Mouse (Mus musculus): Measurements from ENCODE around the gene Mical2. TPM values are rescaled to one million over a fixed set of nuclear protein-coding genes. Genes with fewer than 3 reads are reported as not detected.

The Mical2 gene
- polyA plus RNA-seq, 1 experiment from 2014 or later = 2.5 TPM

- H3K4me3 ChIP-seq (ENCODE audit: low read depth, low read length) = no peak overlapping the region
- no peaks in the 10 kb centered on the region for H3K36me3 ChIP-seq (replicated peaks; ENCODE audit: control insufficient read depth, insufficient read depth, low read depth, low read length)
- no peak overlapping the region for H3K27ac ChIP-seq (replicated peaks; ENCODE audit: low read depth, low read length)
- H3K9ac ChIP-seq (replicated peaks; ENCODE audit: low read length) = no peak overlapping the region
- DNase-seq (ENCODE audit: low spot score) (no peak), ATAC-seq (replicated peaks; ENCODE audit: insufficient number of reproducible peaks, low FRiP score, low TSS enrichment, low read depth) (no peak)
- H3K9me3 ChIP-seq (replicated peaks; ENCODE audit: control insufficient read depth, low read length) = no peaks in the 10 kb centered on the region
- no peaks in the 10 kb centered on the region for H3K4me1 ChIP-seq (ENCODE audit: control insufficient read depth, insufficient read depth, low read length)
- H3K4me2 ChIP-seq (ENCODE audit: low read depth, low read length) = no peak overlapping the region; the same call in 1 of the 2 replicates
- no peaks in the 10 kb centered on the region for H3K27me3 ChIP-seq (ENCODE audit: control insufficient read depth, insufficient read depth, low read length)
- 68% methylated on average over 10 of the region's 10 CpGs for WGBS
Measured at GRCm38 (mm10) chr7:112238768-112239728, 13.4 kb downstream of the Mical2 start.

GRCm38 (mm10) chr7:112240748-112241147 lies 15.1 kb downstream of the Mical2 start:
- DNase-seq (ENCODE audit: low spot score) (no peak), ATAC-seq (replicated peaks; ENCODE audit: insufficient number of reproducible peaks, low FRiP score, low TSS enrichment, low read depth) (no peak)
- no peaks in the 10 kb centered on the region for H3K9me3 ChIP-seq (replicated peaks; ENCODE audit: control insufficient read depth, low read length)
- H3K9ac ChIP-seq (replicated peaks; ENCODE audit: low read length) = no peak overlapping the region
- no peaks in the 10 kb centered on the region for H3K4me1 ChIP-seq (ENCODE audit: control insufficient read depth, insufficient read depth, low read length)
- no peaks in the 10 kb centered on the region for H3K27me3 ChIP-seq (ENCODE audit: control insufficient read depth, insufficient read depth, low read length)
- H3K4me2 ChIP-seq (ENCODE audit: low read depth, low read length) = no peak overlapping the region
- WGBS = 80% methylated on average over 2 of the region's 2 CpGs
- no peak overlapping the region for H3K4me3 ChIP-seq (ENCODE audit: low read depth, low read length)
- no peak overlapping the region for H3K27ac ChIP-seq (replicated peaks; ENCODE audit: low read depth, low read length)
- H3K36me3 ChIP-seq (replicated peaks; ENCODE audit: control insufficient read depth, insufficient read depth, low read depth, low read length) = no peaks in the 10 kb centered on the region

DNA sequence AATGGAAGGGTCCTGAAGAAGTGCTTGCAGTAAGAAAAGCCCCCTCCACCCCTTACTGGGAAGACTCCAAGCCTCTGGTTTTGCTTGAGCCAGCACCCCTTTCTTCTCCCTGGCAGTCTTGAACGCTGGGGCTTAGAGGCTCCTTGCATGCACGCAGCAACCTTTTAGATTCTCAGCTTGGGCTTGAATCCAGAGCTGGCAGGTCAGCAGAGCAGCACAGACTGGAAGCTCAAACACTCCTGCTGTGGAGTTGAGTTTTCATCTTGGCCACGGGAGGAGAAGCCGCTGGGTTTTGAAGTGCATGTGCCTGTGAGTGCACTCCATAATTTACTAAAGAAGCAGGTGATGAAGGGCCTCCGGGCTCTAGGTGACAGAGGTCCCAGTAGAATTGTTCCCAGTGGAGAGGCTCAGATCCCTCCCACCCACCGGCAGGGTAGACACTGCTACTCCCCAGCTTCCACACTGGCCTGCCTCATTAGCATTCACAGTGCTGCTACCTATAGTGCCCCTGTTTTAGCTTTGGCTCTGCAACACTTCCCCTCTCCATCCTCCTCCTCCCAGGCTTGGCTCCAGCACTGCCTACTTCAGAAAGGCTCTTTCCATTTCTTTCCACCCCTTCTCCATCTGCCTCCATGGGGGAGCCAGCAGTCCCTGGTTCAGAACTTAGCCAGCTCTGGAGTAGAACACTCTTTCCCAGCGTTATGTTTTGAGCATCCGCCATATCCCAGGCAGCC lies 15.7 kb downstream of the Mical2 start:
- Histone ChIP-seq H3K36me3 (replicated peaks; ENCODE audit: control insufficient read depth, insufficient read depth, low read depth, low read length) (no peaks in the 10 kb centered on the region), H3K4me1 (ENCODE audit: control insufficient read depth, insufficient read depth, low read length) (no peaks in the 10 kb centered on the region), H3K4me2 (ENCODE audit: low read depth, low read length) (no peak overlapping the region), H3K4me3 (ENCODE audit: low read depth, low read length) (no peak overlapping the region), H3K27ac (replicated peaks; ENCODE audit: low read depth, low read length) (no peak overlapping the region), H3K9me3 (replicated peaks; ENCODE audit: control insufficient read depth, low read length) (no peaks in the 10 kb centered on the region), H3K27me3 (ENCODE audit: control insufficient read depth, insufficient read depth, low read length) (no peaks in the 10 kb centered on the region), H3K9ac (replicated peaks; ENCODE audit: low read length) (no peak overlapping the region)
- DNase-seq (ENCODE audit: low spot score) (no peak), ATAC-seq (replicated peaks; ENCODE audit: insufficient number of reproducible peaks, low FRiP score, low TSS enrichment, low read depth) (no peak)
- WGBS = 61% methylated on average over 8 of the region's 8 CpGs

DNA sequence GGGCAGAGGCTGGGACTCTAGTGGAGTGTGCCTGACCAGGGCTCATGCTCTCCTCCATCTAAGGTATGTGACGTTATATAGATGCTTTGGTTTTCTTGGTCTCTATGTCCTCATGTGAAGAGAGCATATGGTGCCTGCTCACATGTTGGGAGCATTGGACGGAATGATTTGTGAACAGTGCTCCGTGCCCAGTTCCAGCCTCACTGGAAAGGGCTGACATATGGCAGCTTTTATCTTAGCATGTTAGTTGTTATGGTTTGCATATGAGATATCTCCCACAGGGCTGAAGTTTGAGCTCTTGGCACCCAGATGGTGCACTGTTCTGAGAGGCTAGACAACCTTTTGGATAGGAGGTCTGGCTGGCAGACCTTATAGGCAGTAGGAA lies 16.3 kb downstream of the Mical2 start:
- Histone ChIP-seq H3K4me3 (ENCODE audit: low read depth, low read length) (no peak overlapping the region), H3K9me3 (replicated peaks; ENCODE audit: control insufficient read depth, low read length) (no peaks in the 10 kb centered on the region), H3K4me2 (ENCODE audit: low read depth, low read length) (no peak overlapping the region), H3K36me3 (replicated peaks; ENCODE audit: control insufficient read depth, insufficient read depth, low read depth, low read length) (no peaks in the 10 kb centered on the region), H3K27ac (replicated peaks; ENCODE audit: low read depth, low read length) (no peak overlapping the region), H3K4me1 (ENCODE audit: control insufficient read depth, insufficient read depth, low read length) (no peaks in the 10 kb centered on the region), H3K9ac (replicated peaks; ENCODE audit: low read length) (no peak overlapping the region), H3K27me3 (ENCODE audit: control insufficient read depth, insufficient read depth, low read length) (no peaks in the 10 kb centered on the region)
- no peak for ATAC-seq (replicated peaks; ENCODE audit: insufficient number of reproducible peaks, low FRiP score, low TSS enrichment, low read depth)
- WGBS = 86% methylated on average over 3 of the region's 3 CpGs
- DNase-seq (ENCODE audit: low spot score) = no peak

- no peak overlapping the region for H3K4me2 ChIP-seq (ENCODE audit: low read depth, low read length)
- H3K27ac ChIP-seq (replicated peaks; ENCODE audit: low read depth, low read length) = no peak overlapping the region
- no peak overlapping the region for H3K4me3 ChIP-seq (ENCODE audit: low read depth, low read length)
- H3K9me3 ChIP-seq (replicated peaks; ENCODE audit: control insufficient read depth, low read length) = no peaks in the 10 kb centered on the region
- WGBS = 76% methylated on average over 6 of the region's 6 CpGs
- H3K9ac ChIP-seq (replicated peaks; ENCODE audit: low read length) = no peak overlapping the region
- H3K27me3 ChIP-seq (ENCODE audit: control insufficient read depth, insufficient read depth, low read length) = no peaks in the 10 kb centered on the region
- DNase-seq (ENCODE audit: low spot score) = no peak
- H3K4me1 ChIP-seq (ENCODE audit: control insufficient read depth, insufficient read depth, low read length) = no peaks in the 10 kb centered on the region
- ATAC-seq (replicated peaks; ENCODE audit: insufficient number of reproducible peaks, low FRiP score, low TSS enrichment, low read depth) = no peak
- H3K36me3 ChIP-seq (replicated peaks; ENCODE audit: control insufficient read depth, insufficient read depth, low read depth, low read length) = no peaks in the 10 kb centered on the region
Measured at GRCm38 (mm10) chr7:112242587-112242986, 16.9 kb downstream of the Mical2 start.

DNA sequence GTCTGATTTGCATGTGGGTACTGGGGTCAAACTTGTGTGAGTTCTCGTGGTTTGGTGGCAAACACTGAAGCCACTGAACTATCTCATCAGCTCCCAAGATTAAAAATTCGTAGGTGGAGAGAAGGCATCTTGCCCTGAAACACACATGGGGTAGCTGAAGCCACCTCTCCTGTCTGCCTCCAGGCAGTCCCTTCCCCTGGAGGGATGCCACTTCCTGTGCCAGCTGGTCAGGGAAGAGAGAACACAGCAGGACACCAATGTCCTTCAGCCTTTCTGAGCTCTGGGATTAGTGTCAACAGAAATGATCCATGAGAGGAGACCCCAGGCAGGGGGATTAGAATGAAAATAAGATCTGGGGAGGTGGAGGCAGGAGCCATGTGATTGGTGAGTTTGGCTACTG lies 18.4 kb downstream of the Mical2 start:
- no peaks in the 10 kb centered on the region for H3K36me3 ChIP-seq (replicated peaks; ENCODE audit: control insufficient read depth, insufficient read depth, low read depth, low read length)
- no peak for DNase-seq (ENCODE audit: low spot score)
- no peak for ATAC-seq (replicated peaks; ENCODE audit: insufficient number of reproducible peaks, low FRiP score, low TSS enrichment, low read depth)
- H3K9ac ChIP-seq (replicated peaks; ENCODE audit: low read length) = no peak overlapping the region
- H3K9me3 ChIP-seq (replicated peaks; ENCODE audit: control insufficient read depth, low read length) = no peaks in the 10 kb centered on the region
- H3K27me3 ChIP-seq (ENCODE audit: control insufficient read depth, insufficient read depth, low read length) = no peaks in the 10 kb centered on the region
- no peak overlapping the region for H3K27ac ChIP-seq (replicated peaks; ENCODE audit: low read depth, low read length)
- WGBS = 61% methylated on average over 2 of the region's 2 CpGs
- no peaks in the 10 kb centered on the region for H3K4me1 ChIP-seq (ENCODE audit: control insufficient read depth, insufficient read depth, low read length)
- no peak overlapping the region for H3K4me2 ChIP-seq (ENCODE audit: low read depth, low read length)
- H3K4me3 ChIP-seq (ENCODE audit: low read depth, low read length) = no peak overlapping the region

- DNase-seq (ENCODE audit: low spot score) (no peak), ATAC-seq (replicated peaks; ENCODE audit: insufficient number of reproducible peaks, low FRiP score, low TSS enrichment, low read depth) (no peak)
- 46% methylated on average over 6 of the region's 6 CpGs for WGBS
- no peak overlapping the region for H3K4me2 ChIP-seq (ENCODE audit: low read depth, low read length)
- H3K36me3 ChIP-seq (replicated peaks; ENCODE audit: control insufficient read depth, insufficient read depth, low read depth, low read length) = no peaks in the 10 kb centered on the region
- no peaks in the 10 kb centered on the region for H3K4me1 ChIP-seq (ENCODE audit: control insufficient read depth, insufficient read depth, low read length)
- no peaks in the 10 kb centered on the region for H3K9me3 ChIP-seq (replicated peaks; ENCODE audit: control insufficient read depth, low read length)
- no peak overlapping the region for H3K27ac ChIP-seq (replicated peaks; ENCODE audit: low read depth, low read length)
- no peaks in the 10 kb centered on the region for H3K27me3 ChIP-seq (ENCODE audit: control insufficient read depth, insufficient read depth, low read length)
- H3K4me3 ChIP-seq (ENCODE audit: low read depth, low read length) = no peak overlapping the region
- H3K9ac ChIP-seq (replicated peaks; ENCODE audit: low read length) = no peak overlapping the region
Measured at GRCm38 (mm10) chr7:112244683-112245082, 19.0 kb downstream of the Mical2 start.

Data from embryonic facial prominence, embryonic 11.5 days (tissue).